Mouse (Mus musculus) adrenal gland, adult 10 weeks (tissue): ENCODE data around the gene Odc1. TPM values are rescaled to one million over a fixed set of nuclear protein-coding genes. Genes with fewer than 3 reads are reported as not detected.

Experiments used
- polyA plus RNA-seq: library from polyadenylated mRNA; stranded (reverse); fragments of 350-450 nt; fragmentation: Illumina TruSeq; extraction: RNeasy Lipid Tissue Mini Kit (QIAGEN cat#74804); gene quantifications from one replicate; pipeline ENCODE4 v1.2.3, GENCODE M21; 2014; ENCODE audit warnings: low read depth, low replicate concordance

Gene Odc1
- polyA plus RNA-seq = 221 TPM

DNA sequence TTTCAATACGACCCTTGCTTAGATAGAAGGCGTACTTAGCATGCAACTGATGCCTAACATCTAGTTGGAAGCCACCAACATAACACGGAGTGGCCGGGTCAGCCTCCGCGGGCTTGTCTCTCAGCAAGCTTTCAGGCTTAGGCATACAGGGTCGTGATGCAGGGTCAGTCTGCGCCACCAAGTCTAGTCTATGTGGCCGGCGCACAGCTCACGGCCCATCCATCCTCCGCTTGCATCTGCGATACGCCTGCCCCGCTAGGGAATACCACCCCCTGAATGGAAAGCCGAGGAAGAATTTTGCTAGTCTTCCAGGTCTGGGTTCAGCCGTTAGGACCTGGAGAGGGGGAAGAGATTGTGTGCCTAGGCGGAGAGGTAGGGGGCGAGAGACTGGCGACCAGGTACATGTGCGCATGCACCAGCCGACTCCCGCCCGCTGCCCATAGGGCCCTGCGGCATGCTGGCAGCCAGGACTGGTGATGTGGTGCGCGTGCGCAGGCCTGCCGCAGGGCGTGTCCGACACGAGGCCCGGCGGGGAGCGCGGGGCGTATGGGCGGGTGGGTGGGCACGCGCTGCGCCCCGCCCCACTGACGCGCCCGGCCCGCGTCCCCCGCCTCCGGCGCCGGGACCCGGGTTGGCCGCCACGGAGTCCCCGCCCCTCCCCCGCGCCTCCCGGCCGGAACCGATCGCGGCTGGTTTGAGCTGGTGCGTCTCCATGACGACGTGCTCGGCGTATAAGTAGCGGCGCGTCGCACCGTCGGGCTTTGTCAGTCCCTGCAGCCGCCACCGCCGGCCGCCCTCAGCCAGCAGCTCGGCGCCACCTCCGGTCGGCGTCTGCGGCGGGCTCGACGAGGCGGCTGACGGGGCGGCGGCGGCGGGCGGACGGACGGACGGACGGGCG, at the start of gene Odc1:
TSS of gene Odc1 (plus strand) at position 586 of the 898 bp plus-strand sequence.

Other genes with a start within 250 kb of the Odc1 start
- gene Atp6v1c2, start 215.4 kb upstream of the Odc1 start, polyA plus RNA-seq = not detected
- 31.0 TPM for gene Nol10, start 196.3 kb upstream of the Odc1 start, polyA plus RNA-seq
- 10.7 TPM for gene Hpcal1, start 146.1 kb downstream of the Odc1 start, polyA plus RNA-seq